Mouse (Mus musculus) spleen, postnatal 14 days (tissue): ENCODE measurements around the gene Itgb2l.

Experiments used
- DNase-seq, 2 experiments: peaks; one replicate each; pipeline ENCODE4 v3.0.0; 2021 to 2022; ENCODE audit warnings: low spot score in 2 of 2

Gene Itgb2l

DNA sequence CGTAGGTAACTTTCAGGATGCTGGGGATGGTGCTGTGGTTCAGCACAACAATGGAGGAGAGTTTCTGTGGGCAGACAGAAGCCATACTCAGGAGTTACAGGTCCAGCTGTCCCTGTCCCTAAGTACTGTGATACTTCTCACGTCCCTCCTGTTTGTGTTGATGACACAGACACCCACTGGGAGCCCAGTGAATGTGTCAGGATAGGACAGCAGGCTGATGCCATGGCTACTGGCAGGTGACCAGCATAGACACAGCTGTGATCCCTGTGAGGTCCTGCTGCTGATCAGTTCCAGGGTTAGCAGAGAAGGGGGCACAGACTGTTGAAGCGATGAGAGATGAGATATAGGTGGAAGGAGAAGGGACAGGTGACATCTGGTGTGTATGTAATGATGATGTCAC, 14.4 kb downstream of the Itgb2l start:
- no peak for DNase-seq

DNA sequence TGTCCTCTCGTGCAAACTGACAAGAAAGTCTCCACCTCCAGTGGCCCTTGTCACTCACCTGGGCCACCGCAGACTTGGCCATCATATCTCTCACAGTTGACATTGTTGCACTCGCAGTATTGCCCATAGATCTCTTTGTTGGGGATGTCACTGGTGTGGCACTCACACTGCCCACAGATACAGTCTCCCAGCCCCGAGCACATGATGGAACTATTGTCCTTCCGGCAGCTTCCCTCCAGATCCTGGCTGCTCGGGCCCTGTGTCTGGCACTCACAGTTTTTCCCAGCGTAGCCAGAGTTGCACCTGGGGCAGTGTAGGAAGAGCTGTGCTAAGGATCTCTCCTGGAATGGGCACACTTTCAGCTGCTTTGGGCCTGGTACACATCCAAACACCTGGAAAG, 16.7 kb downstream of the Itgb2l start:
- DNase-seq, result no peak

DNA sequence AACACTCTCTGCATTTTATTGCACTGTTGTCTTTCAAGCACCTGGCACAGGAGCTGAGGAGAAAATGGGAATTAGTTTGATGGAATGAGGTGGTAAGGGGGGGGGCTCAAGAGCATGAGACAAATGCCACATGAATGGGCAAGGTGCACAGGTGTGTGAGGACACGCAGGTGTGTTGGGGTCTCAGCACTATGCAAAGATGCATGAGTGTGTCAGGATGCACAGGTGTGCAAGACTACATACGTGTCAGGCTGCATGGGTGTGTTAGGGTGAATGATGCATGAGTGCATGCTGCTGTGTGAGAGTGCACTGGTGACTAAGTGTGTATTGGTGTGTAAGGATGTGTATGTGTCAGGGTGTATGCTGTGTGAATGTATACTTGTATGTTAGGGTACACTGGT, 18.4 kb downstream of the Itgb2l start:
- DNase-seq, result no peak

DNA sequence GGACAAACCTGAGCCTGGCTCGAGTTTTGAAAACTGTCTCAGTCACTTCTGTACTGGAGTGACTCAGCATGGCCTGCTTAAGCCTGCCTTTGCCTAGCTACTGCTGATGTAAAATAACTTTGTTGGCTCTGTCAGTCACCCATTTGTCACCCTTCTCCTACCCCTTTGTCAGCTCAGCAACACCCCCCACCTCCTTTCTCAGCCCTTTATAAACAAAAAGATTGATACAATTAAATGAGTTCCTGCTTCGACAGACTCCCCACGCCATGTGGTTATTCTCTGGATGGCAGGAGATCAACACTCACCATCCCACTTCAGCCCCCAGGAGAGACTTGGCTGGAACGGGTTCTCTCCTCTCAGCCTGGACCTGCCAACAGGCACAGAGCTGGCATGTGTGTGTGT, 35.4 kb downstream of the Itgb2l start:
- no peak for DNase-seq

DNA sequence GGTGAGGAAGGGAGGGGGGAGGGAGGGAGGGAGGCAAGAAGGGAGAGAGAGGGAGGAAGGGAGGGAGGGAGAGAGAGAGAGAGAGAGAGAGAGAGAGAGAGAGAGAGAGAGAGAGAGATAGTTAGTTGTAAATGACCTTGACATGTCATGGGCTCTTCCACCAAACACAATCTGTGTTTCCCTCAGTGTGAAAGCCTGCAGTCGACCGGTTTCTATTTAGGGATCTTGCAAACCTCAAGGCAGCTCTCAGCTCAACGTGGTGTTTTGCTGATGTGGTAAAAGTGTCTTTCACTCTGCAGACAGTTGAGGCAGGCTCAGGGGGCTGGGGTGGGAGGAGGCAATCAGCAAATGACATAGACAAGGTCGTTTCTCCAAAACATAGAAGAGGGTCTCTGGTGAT, 37.1 kb downstream of the Itgb2l start:
- DNase-seq, result no peak

DNA sequence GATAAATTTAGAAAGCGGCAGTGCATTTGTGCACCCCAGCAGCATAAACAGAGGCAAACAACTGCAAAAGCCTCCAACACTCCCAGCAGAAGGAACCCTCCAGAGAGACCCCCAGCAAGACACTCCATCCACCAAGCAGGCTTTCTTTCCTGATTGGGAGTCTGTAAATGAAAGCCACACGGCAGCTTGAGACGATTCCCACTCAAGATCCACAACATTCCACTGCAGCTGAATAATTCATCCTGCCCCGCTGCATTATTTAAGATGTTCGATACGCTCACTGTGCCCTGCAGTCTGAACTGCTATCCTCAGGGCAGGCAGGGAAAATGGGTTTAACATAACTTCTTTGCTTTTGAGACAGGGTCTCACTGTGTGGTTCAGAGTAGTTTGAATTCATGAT, 41.1 kb downstream of the Itgb2l start:
- DNase-seq, result no peak

DNA sequence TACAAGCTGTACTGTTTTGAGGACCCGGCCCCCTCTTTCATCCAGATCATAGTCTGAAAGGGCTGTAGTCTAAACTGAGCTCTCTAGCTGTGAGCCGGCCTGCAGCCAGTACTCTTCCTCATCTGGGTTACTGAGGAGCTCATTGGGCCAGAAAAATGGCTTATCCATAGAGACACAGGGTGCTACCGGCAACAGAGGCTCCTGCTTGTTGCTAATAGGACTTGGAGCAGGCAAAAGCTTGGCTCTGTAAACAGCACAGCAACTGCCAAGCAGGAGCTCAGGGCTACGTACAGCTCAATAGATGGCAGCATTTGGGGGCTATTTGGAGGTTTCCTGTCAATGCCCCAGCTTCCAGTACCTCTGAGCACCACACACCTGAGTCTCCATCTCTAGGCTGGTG, 43.4 kb downstream of the Itgb2l start:
- no peak for DNase-seq

DNA sequence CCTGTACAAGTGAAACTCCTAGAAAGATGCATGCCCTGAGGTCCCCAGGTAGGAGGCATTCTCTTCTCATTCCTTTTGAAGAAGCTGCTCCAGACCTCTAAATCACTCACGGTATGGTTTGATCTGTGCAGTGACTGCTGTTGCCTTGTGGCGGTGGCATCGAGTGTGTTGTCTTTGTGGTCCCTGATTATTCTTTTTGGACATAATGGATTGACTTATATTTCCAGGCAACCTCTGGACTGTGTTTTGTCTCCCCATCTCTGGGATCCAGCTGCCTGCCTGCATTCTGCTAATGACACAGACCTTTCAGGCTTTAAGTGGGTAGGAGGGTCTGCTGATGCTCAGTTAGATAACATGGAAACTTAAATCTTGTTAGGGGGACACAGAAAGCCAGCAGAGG, 44.6 kb downstream of the Itgb2l start:
- DNase-seq, result no peak

DNA sequence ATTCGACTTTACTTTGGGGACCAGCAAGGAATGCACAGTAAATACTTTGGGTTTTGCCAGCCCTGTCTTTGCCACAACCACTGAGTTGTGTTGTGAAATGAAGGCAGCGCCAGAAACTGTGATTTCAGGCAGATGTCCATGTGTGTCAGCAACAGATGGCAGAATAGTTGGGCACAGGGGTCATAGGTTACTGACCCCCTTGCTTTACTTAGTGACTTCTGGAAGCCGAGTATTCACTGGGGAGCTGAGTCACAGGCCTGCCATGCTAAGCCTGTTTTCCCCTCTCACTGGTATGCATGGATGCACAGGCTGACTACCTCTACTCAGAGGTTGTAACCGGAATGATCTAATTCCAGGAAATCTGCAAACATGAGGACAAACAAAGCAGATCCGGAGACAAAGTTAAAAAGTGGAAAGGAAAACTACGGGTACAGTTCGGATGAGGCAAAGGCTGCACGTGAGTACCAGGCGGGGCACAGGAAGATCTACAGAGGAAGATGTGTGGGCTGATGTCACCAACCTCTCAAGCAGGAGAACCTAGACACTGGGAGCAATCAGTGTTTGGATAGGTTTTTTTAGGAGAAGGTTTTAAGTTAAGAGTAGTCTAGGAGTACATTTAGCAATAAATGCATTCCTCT, 47.3 kb downstream of the Itgb2l start:
- no peak for DNase-seq

DNA sequence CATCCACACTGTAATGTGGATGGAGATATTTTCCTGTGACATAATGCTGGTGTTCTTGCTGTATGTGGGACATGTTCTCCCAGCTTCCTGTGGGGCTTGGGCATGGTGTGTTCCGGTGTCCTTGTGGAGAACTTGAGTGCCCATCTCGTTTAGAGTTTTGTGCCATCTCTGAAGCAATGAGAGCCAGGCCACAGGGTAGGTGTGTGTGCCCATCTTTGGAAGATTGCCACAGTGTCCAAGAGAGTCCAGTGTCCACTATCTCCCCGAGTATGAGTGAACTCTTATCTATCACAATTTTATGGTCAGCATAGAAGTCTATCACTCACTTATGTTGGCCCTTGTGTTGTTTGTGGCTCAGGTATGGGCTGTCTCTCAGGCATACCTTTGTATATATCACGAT, 47.9 kb downstream of the Itgb2l start:
- DNase-seq, result no peak

DNA sequence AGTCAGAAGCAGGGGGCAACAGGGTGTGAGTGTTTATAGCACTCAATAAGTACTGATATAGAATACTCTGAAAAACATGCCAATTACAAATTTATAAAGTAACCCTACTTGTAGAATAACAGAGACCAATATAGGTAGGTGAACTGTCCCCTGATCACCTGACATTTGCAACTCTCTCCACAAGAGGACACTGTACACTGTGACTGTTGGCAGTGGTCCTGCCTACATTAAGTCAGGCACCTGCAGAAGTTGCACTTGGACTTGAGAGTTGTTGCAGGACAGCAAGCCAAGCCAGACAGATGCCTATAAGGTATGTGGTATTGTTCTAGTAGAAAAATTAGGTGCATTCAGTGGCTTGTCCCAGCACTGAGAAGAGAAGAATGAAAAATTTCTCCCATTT, 52.3 kb downstream of the Itgb2l start:
- DNase-seq, result no peak

DNA sequence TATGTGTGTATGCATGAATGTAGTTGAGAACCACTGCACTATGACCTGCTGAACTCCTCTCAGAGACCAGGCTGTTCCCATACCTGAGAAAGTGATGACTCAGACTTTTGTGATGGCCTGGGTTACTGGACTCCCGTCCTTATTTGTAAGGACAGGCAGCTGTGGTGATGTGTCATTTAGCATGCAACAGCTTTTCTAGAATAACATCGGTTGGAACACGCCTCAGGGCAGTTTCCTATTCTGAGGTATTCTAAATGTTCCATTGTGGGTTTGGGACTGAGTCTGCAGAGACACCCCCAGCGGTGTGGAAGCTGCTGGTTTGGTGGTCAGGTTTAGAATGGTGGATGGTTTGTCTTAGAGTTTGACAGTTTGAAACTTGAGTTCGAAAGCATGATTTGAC, 54.9 kb downstream of the Itgb2l start:
- no peak for DNase-seq

DNA sequence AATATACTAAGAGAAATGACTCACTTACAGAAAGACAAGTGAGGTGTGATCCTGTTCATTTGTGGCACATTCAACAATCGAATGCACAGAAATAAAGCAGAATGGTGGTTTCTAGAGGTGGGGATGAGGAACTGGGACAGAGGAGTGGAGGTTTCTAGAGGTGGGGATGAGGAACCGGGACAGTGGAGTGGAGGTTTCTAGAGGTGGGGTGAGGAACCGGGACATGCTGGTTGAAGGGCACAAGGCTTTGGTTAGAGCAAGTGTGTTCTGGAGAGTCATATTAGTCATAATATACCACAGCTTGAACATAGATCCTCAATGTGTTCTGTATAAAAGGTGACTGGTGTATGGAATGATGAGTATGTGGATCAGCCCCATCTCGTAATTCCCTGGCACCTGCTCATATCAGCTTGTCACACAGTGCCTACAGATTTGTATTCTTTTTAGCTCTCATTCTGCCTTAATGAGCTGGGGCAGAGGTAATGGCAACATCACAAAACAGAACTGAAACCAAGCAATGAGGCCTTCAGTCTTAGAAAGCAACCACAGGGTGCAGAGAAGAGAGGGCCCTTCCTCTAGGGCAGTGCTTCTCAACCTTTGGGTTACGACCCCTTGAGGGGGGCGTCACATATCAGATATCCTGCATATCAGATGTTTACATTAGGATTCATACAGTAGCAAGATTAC, 55.6 kb downstream of the Itgb2l start:
- no peak for DNase-seq

DNA sequence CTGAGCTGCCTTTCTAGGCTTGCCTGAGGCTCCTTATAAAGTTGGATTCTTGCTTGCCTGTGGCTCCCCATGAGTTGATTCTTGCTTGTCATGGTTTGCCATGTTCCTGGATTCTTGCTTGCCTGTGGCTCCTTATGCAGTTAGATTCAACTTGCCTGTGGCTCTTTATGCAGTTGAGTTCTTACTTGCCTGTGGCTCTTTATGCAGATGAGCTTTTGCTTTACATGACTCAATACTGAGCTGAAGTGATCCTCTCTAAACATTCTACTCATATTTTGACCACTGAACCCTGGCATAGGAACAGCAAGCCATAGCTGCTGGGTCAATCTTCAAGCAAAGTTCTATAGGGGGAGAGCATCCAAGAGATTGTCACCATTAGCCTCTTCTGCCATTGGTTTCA, 58.7 kb downstream of the Itgb2l start:
- no peak for DNase-seq

DNA sequence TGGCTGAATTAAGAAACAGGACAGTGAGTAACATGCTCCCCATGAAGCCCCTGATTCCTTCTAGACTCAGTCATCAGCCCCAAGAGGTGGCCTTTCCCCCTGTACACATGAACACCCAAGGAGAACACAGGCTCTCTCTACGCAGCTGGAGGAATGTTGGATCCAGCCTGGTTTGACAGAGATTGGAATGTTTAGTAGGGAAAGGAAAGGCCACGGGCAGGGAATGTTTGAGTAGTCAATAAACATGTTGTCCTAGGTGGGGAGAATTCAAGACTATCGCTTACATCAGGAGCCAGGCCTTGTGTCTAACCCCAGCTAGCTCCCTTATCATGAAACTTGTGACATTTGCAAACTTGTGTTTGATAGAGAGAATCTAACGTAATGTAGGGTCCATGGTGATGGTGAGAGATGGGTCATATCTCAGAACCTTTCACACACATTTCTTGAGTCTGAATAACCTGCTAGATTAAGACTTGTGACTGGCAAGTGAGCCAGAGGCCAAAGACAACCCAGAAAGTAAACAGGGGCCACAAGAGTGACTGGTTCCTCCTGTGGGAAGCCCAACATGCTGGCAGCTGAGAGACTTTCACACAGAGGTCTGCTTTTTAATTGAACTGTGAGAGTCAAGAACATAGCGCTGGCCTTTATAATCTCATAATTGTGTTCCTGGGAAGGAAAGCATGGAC, 60.8 kb downstream of the Itgb2l start:
- DNase-seq, result no peak

DNA sequence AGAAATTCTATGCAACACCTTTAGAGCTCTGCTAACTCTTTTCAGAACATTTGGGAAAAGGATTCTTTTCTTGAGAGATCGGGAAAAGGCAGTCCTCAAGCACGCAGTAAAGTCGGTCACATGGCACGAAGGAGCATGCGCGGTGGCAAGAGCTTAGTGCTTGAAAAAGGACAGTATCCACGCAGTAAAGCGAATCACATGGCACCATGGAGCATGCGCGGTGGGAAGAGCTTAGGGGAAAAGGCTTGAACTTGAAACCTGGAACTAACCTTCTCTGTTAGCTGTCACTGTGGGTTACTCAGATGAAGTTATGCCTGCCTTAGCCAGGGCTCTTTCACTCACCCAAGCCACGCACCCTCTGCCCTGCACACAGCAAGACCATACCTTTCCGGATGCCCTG, 62.0 kb downstream of the Itgb2l start:
- no peak for DNase-seq

DNA sequence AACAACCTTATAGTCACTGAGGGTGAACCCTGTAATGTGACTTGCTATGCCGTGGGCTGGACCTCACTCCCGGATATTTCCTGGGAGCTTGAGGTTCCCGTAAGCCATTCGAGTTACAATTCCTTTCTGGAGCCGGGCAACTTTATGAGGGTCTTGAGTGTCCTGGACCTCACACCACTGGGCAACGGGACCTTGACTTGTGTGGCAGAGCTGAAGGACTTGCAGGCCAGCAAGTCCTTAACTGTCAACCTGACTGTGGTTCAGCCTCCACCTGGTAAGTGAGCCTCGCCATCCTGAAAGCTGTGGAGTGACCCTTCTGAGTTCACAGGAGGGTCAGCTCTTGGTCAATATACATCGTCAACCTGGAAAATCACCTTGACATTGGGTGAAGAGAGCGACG, 65.3 kb downstream of the Itgb2l start:
- DNase-seq, result no peak

DNA sequence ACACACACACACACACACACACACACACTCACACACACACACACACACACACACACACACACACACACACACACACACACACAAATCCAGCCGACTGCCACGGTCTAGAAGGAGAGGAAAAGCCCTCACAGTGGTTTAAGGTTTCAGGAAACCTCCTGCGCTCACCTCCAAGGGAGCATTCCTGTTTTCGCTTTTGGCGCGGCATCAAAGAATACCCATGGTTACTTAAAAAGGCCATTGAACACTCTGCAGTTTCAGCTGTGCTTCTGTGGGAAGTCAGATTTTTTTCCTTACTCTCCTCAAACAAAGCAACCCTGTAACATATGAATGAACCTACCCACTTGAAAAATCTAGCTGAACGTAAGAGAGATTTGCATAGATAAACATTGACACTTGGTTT, 67.1 kb downstream of the Itgb2l start:
- DNase-seq, result no peak

DNA sequence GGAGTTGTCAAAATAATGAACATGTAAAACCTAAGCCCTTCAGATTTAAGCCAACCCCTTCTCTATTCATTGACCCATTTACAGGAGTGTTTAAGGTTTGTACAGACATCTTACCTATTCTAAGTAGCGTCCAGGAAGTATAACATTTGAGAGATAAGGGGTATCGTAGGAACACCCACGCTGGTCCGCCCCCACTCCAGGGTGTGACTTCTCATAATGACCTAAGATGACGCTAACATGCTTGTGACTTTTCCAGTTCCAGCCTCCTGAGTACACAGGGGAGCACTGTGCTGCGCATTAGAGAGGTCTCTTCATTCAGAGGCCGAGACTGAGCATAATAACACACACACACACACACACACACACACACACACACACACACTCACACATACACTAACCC, 67.9 kb downstream of the Itgb2l start:
- no peak for DNase-seq

DNA sequence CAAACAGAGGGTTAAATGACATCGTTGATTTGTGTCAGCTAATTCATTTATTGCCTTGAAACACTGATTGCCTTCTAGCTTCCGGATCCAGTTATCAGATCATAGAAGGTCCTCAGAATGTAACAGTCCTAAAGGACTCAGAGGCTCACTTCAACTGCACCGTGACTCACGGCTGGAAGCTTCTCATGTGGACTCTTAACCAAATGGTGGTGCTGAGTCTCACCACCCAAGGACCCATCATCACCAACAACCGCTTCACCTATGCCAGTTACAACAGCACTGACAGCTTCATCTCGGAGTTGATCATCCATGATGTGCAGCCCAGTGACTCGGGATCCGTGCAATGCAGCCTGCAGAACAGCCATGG, 70.7 kb downstream of the Itgb2l start:
- no peak for DNase-seq
